Mouse (Mus musculus) monocyte, adult 5-6 weeks (primary cell): ENCODE results near the gene Psmb2. TPM values are rescaled to one million over a fixed set of nuclear protein-coding genes. Genes with fewer than 3 reads are reported as not detected.

Experiments
- ATAC-seq: fragments of 153-309, 156-312 bp; replicated peaks from 2 replicates; pipeline ENCODE4 v1.8.0; 2017; ENCODE audit warnings: mild to moderate bottlenecking; ENCODE audit not compliant: low TSS enrichment, insufficient number of reproducible peaks, severe bottlenecking, poor library complexity, low FRiP score
- total RNA-seq: library from RNA; stranded (forward); fragments of 200-1000, 200-491, 200-594 nt; gene quantifications from 3 replicates; pipeline ENCODE4 v1.2.3, GENCODE M21; 2017

Psmb2 gene
- total RNA-seq, 1 experiment from 2014 or later: 85.4 TPM

GRCm38 (mm10) chr4:126750046-126750683, 72.7 kb downstream of the Psmb2 start:
- ATAC-seq: no peak

DNA sequence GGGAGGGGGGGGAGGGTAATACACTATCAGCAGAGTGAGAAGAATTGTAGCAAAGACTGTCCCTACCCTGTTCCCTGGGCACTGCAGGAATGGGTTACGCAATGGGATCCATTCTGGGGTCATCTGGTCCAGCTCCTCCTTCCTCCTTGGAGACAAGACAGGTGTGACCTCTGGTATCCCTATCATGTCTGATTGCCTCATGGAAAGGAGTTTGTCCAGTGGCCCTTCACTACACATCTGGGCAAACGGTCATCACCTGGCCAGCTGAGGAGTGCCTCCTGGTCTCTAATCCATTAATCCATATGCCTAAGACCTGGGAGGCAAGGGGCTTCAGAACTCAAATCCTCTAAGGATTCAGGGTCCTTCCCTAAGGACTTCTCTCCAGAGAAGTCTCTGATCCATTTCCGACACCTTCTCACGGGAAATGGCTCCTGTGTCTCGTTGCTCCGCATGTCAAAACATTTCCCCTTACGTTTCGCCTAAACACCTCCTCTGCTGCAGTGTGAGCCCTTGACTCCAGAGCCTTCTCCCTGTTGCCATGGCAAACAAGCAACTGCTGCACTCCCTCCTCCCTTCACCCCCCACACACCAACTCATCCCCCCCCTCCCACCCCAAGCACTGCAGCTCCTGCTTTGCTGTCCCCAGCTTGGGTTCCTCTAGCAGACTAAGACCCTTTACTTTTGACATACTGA, 73.6 kb downstream of the Psmb2 start:
- ATAC-seq: no peak

DNA sequence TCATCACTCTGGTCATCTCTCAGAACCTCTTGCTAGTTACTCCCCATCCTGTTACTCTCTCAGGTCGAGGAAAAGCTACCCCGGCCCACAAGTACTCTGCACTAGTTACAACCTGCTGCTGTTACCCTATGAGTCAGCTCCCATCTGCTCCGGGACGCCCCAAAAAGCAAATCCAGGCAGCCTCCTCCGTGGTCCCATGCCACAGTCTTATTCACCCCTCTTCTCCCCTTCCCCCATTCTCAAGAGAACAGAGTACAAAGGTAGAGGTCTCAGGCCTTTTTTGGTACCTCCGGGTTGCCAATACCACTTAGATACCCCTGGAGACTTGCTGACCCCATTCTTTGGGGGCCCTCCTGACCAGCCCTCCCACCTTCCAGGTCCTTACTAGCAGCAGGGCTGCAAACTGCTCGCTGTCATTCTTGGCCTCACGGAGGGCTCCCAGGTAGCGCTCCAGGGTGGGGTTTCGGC, 74.2 kb downstream of the Psmb2 start:
- ATAC-seq: no peak

- no peak for ATAC-seq
Observed at GRCm38 (mm10) chr4:126752024-126752607, 74.7 kb downstream of the Psmb2 start.

DNA sequence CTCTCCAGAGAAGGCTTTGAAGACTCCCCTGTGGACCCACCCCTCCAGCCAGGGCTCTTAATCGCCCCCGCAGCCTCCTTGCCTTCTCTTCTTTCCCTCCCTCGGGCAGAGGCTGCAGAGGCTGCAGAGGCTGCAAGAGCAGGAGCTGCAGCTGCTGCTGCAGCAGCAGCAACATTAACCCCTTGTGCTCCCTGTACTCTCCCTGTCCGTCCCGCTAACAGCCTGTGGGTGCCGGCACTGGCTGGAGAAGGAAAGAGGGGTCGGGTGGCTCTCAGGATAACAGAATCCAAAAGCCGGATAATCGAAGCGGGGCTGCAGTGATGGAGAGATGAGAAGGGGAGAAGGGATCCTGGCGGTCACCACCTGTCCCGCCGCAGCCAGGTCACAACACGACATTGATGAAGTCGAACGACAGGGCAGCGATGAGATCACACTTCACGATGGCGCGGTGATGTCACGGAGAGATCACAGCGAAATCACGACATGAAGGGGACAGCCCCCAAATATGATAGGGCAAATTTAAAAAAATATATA, 75.2 kb downstream of the Psmb2 start:
- no peak for ATAC-seq

GRCm38 (mm10) chr4:126753268-126754230, 76.1 kb downstream of the Psmb2 start, which contains the start of the genes Ncdn and AU040320:
Gene Ncdn, minus strand, starts transcription at chr4:126753438.
Gene AU040320, plus strand, starts transcription at chr4:126753544.
- ATAC-seq: peak; percentile 95

DNA sequence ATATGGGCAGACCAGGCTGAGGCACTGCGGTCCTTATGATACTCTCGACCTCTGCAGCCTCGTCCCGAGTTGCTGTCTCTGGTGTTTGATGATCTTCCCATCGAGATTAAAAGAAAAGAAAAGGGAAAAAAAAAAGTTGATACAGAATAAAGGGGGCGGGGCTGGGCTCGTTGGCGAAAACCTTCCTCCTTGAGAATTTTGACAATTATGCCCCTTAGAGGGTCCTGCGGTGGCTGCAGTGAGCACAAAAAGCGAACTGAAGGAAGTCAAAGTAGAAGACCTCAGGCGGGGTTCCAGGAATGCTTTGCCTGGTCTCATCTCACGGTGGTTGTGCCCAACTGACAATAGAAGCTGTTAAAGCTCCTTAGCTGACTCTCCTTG, 76.8 kb downstream of the Psmb2 start:
- ATAC-seq: no peak

GRCm38 (mm10) chr4:126754736-126755374, 77.4 kb downstream of the Psmb2 start:
- no peak for ATAC-seq

- ATAC-seq: no peak
Observed at GRCm38 (mm10) chr4:126756766-126757165, 79.3 kb downstream of the Psmb2 start.

- no peak for ATAC-seq
Observed at GRCm38 (mm10) chr4:126758299-126758698, 80.9 kb downstream of the Psmb2 start.

Other genes starting within 250 kb of the Psmb2 start
- 3.9 to 11.1 TPM (median 6.4 TPM) in 3 replicates for gene Ago3, start 248.1 kb upstream of the Psmb2 start, total RNA-seq
- gene Ago1, start 209.0 kb upstream of the Psmb2 start, total RNA-seq: 10.7 to 25.3 TPM (median 18.5 TPM) in 3 replicates
- 3.7 to 8.4 TPM (median 5.7 TPM) in 3 replicates for gene Ago4, start 144.2 kb upstream of the Psmb2 start, total RNA-seq
- 1.7 to 15.5 TPM (median 9.2 TPM) in 3 replicates for gene Clspn, start 120.7 kb upstream of the Psmb2 start, total RNA-seq
- gene 5730409E04Rik, start 67.8 kb upstream of the Psmb2 start, total RNA-seq: 2.3 to 6.4 TPM (median 3.7 TPM) in 3 replicates
- gene Tfap2e, start 58.6 kb downstream of the Psmb2 start, total RNA-seq: not detected in 3 replicates
- gene Ncdn, start 75.8 kb downstream of the Psmb2 start, total RNA-seq: 4.7 to 9.4 TPM (median 6.5 TPM) in 3 replicates
- gene AU040320, start 75.9 kb downstream of the Psmb2 start, total RNA-seq: 18.5 to 37.3 TPM (median 20.5 TPM) in 3 replicates